Mouse (Mus musculus) erythroblast, embryonic 14.5 days (primary cell): ENCODE measurements at regions not wholly inside any gene's neighbourhood (a gene's known extent, or its start where the extent isn't known, plus 50 kb on each side); places are given as distances from the start of the nearest gene placed in this dataset.

Source experiments
- GATA1 ChIP-seq: IDR thresholded peaks from 2 replicates; pipeline ENCODE4 v1.6.1; 2012; ENCODE audit warnings: low read length, inconsistent platforms, mixed read lengths
- TAL1 ChIP-seq: IDR thresholded peaks from 3 replicates; pipeline ENCODE4 v1.6.1; 2012; ENCODE audit warnings: low read length, inconsistent platforms, mixed read lengths

GRCm38 (mm10) chr2:178598836-178599235 lies 168.5 kb downstream of the Cdh26 start:
- no peak for TF ChIP-seq GATA1
- TF ChIP-seq TAL1, result no peak
